Mouse (Mus musculus) midbrain, embryonic 10.5 days (tissue): ENCODE data around the gene Kif26b. TPM values are rescaled to one million over a fixed set of nuclear protein-coding genes. Genes with fewer than 3 reads are reported as not detected.

Source experiments
- DNase-seq: peaks from one replicate; pipeline ENCODE4 v3.0.0-alpha.2; 2017; ENCODE audit warnings: low spot score
- H3K27ac ChIP-seq: fragments of 300-500 bp; sonication (generic); replicated peaks from 2 replicates; pipeline ENCODE4 v1.5.1; 2016; ENCODE audit warnings: mild to moderate bottlenecking
- H3K27me3 ChIP-seq: fragments of 300-500 bp; sonication (generic); 2 replicates; pipeline ENCODE4 v1.6.1; 2016; ENCODE audit warnings: low read depth, mild to moderate bottlenecking; ENCODE audit not compliant: poor library complexity, severe bottlenecking
- H3K36me3 ChIP-seq: fragments of 300-500 bp; sonication (generic); 2 replicates; pipeline ENCODE4 v1.6.1; 2016; ENCODE audit warnings: mild to moderate bottlenecking, moderate library complexity
- H3K4me1 ChIP-seq: fragments of 300-500 bp; sonication (generic); 2 replicates; pipeline ENCODE4 v1.6.1; 2016
- H3K4me3 ChIP-seq: fragments of 300-500 bp; sonication (generic); 2 replicates; pipeline ENCODE4 v1.5.1; 2016; ENCODE audit warnings: mild to moderate bottlenecking, moderate library complexity
- H3K9me3 ChIP-seq: fragments of 300-500 bp; sonication (generic); replicated peaks from 2 replicates; pipeline ENCODE4 v1.6.1; 2016; ENCODE audit warnings: mild to moderate bottlenecking
- WGBS: fragments of 180-500 bp; shearing (Covaris S2); methylation state at CpG from one replicate; pipeline ENCODE4 v1.1.7; 2016; 5-methylcytosine and 5-hydroxymethylcytosine counted together
- polyA plus RNA-seq: library from polyadenylated mRNA; unstranded; fragments of >200 nt; fragmentation: Nextera tagmentation; extraction: Ambion mirVana; gene quantifications from 2 replicates; pipeline ENCODE4 v1.2.1, GENCODE M21; 2016

Kif26b gene
- polyA plus RNA-seq, 1 experiment from 2014 or later = 3.3 TPM

DNA sequence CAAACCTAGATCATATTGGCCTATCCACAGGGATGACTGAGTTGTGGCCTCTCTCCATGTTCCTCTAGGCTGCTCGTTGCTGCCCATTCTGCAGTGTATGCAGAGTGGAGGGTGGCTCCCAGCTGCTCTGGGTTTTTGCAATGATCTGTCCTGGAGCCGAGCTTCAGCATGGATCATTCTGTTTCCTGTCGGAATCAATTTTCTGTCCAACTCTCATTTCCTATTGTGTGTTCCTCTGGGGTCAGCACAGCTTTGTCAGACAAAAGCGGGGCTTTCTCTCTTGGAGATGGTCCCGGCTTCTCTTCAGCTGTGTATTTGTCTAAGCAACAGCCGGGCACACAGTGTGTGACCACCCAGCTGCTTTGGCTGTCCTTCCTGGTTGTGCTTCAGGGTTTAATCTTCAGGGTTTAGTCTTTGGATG is 98.0 kb downstream of the Kif26b start:
- no peak for DNase-seq
- Histone ChIP-seq H3K9me3 (no peaks in the 10 kb centered on the region), H3K36me3 (no peaks in the 10 kb centered on the region), H3K27ac (peak overlapping the region; percentile 55), H3K4me3 (no peak overlapping the region), H3K27me3 (0 out of 2 replicates have a peak, but pooled peaks cover 4% of the 10 kb centered on the region), H3K4me1 (peaks cover 15% of the 10 kb centered on the region)
- 57% methylated on average over 6 of the region's 6 CpGs for WGBS

DNA sequence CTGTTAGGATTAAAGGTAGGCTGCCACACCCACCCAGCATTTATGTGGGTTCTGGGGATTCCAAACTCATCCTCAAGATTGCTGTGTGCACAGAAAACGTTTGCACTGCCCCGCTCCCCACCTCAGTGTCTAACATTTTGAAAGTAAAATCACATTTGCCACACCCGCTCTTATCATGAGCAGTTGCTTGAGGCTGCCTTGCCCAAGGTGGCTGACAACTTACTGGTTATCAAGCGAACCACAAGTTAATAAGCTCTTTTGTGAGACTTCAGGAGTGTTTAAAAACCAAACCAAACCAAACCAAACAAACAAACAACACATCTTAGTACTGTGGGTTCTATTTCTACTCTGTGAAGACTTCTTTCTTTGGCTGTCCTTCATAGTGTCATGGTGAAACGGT is 101.1 kb downstream of the Kif26b start:
- Histone ChIP-seq H3K27me3 (0 out of 2 replicates have a peak, but pooled peaks cover 4% of the 10 kb centered on the region), H3K9me3 (no peaks in the 10 kb centered on the region), H3K27ac (no peak overlapping the region), H3K36me3 (no peaks in the 10 kb centered on the region), H3K4me3 (no peak overlapping the region), H3K4me1 (peaks cover 26% of the 10 kb centered on the region)
- 88% methylated on average over 5 of the region's 5 CpGs for WGBS
- no peak for DNase-seq

DNA sequence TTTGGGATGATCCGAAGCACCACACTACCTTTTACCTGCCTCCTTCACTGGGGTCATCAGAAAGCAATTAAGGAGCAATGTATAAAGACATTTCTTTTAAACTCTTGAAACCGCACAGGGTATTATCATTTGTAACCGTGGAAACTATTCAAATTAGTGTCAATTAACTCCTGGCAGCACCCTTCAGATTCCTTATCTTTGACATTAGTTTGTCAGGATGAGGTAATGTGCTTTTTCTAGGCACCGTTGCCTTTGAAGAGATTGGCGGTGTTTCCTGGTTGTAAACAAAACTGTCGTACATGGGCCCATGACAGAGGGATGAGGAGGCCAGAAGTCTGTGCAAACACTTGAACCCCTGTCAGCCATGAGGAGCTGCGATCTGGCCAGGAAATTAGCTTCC is 102.9 kb downstream of the Kif26b start:
- H3K4me3 ChIP-seq = no peak overlapping the region
- 0 out of 2 replicates have a peak, but pooled peaks cover 4% of the 10 kb centered on the region for H3K27me3 ChIP-seq
- no peak for DNase-seq
- H3K9me3 ChIP-seq = no peaks in the 10 kb centered on the region
- H3K4me1 ChIP-seq = peaks cover 20% of the 10 kb centered on the region
- H3K27ac ChIP-seq = no peak overlapping the region
- 82% methylated on average over 7 of the region's 7 CpGs for WGBS
- H3K36me3 ChIP-seq = no peaks in the 10 kb centered on the region

DNA sequence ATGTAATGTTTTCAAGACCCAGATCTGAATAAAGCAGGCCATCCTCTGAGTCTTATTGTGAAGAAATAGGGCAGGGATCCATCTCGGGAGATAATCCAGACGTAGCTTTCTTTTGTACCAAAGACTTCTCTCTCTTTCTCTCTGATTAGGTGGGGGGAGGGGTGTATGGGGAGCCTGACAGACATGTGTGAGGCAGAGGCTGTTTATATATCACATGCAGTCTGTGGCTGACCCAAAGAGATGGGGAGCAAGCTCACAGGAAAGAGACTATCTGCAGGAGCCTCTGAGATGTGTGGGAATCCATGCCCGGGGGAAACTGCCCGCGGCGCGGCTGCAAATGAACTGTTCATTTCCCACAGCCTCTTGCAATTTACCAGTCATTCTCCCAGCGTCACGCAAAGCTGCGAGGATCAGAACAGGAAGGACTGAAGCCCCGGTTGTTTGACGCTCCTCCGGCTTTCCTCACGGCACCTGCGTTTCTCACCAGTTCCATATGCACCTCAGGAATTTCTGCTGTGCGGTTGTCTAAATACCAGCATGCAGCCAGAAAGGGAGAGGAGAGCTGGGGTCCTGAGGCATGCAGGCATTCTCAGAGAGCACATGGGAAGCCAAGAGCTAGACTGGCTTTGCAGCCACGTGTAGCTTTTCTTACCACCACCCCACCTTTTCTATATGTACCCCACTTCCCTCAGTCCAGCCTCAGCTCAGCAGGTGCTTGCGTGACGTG is 105.6 kb downstream of the Kif26b start:
- WGBS = 69% methylated on average over 19 of the region's 19 CpGs
- peaks cover 24% of the 10 kb centered on the region for H3K4me1 ChIP-seq
- H3K27ac ChIP-seq = peak overlapping the region; percentile 15
- H3K9me3 ChIP-seq = no peaks in the 10 kb centered on the region
- DNase-seq = no peak
- no peaks in the 10 kb centered on the region for H3K36me3 ChIP-seq
- no peak overlapping the region for H3K4me3 ChIP-seq
- no peaks in the 10 kb centered on the region for H3K27me3 ChIP-seq

DNA sequence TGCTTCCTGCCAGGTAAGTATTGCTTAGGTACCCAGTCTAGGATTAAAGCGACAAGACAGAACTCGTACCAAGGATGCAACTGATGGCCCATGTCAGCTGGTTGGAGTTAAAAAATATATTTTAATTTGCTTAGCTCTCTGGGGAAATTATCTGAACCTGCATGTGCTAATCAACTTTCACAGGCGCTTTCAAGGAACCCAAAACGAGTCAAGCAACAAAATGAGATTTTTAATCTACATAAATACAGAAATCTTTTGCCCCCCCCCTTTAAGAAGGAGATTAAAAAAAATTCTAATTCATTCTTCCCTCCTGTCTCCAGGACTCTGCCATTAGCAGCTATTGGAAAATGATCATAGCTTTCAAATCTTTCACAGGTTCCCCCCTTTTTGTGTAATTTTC is 106.5 kb downstream of the Kif26b start:
- DNase-seq = no peak
- H3K9me3 ChIP-seq = no peaks in the 10 kb centered on the region
- H3K36me3 ChIP-seq = no peaks in the 10 kb centered on the region
- peaks cover 33% of the 10 kb centered on the region for H3K4me1 ChIP-seq
- H3K27ac ChIP-seq = no peak overlapping the region
- no peaks in the 10 kb centered on the region for H3K27me3 ChIP-seq
- H3K4me3 ChIP-seq = no peak overlapping the region
- WGBS = 88% methylated on average over 4 of the region's 4 CpGs

DNA sequence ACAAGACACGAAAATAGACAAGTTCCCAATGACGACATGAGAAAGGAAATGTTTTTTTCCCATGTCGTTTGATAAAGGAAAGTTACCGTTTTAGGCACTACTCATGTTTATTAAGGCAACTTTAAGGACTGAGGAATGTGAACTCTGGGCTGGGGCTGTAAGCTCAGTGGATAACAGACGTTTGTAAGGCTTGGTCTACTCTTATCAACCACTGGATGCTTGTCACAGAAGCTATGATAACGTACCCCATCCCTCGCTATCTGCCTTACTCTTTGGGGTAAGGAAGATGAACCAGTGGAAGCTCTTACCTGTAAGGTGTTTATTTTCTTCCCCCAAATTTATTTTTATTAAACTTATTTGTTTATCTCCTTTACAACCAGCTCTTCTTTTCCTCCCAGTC is 108.4 kb downstream of the Kif26b start:
- WGBS = 84% methylated on average over 7 of the region's 7 CpGs
- Histone ChIP-seq H3K27me3 (no peaks in the 10 kb centered on the region), H3K27ac (no peak overlapping the region), H3K4me1 (peaks cover 30% of the 10 kb centered on the region), H3K36me3 (no peaks in the 10 kb centered on the region), H3K4me3 (no peak overlapping the region), H3K9me3 (no peaks in the 10 kb centered on the region)
- DNase-seq = no peak

DNA sequence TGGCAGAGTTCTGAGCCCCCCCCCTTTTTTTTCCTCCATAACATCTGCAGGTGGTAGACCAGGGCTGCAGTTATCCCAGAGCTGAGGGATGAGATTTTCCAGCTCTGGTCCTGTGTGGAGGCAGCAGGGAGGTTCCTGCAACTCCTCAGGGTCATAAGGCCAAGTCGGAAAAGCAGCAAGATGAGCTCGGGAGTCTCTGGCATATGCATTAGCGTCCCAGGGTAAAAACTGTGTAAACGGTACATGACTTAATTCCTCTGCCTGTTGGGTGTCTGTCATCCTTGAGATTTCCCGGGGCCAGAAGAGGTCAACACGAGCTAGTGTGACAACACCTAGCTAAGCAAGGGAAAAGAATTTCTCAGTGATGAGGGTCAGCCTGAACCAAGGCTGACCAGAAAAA is 111.0 kb downstream of the Kif26b start:
- H3K9me3 ChIP-seq = no peaks in the 10 kb centered on the region
- no peak overlapping the region for H3K4me3 ChIP-seq
- H3K4me1 ChIP-seq = peaks cover 22% of the 10 kb centered on the region
- H3K36me3 ChIP-seq = no peaks in the 10 kb centered on the region
- no peak overlapping the region for H3K27ac ChIP-seq
- H3K27me3 ChIP-seq = no peaks in the 10 kb centered on the region
- 64% methylated on average over 6 of the region's 6 CpGs for WGBS
- DNase-seq = no peak

DNA sequence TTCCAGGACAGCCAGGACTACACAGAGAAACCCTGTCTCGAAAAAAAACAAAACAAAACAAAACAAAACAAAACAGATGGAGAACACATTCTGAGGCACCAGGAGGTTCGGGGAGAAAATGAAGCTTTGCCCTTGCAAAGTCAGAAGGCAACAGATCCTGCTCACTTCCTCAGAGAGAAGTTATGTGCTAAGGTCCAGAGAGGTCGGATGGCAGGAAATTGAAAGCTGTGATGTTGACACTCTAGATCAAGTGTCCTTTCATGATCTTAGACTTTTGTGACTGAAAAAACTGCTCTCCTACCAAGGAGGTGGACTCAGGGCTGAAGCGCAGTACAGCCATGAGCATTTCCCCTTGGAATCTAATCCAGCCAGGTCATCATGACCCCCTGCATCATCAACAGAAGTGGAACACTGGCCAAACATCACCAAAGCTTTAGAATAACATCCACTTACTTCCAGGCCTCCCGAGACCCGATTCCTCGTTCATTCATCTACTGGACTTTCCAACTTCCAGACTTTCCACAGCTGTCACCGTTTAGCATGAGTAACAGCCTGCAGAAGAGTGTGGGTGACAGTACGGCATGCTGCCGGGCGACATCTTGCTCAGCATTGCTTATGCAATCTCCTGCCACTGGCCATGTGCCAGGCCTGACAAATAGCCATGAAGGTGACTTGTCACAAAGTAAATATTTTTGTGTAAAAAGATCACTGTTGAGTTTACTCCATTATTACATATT is 112.0 kb downstream of the Kif26b start:
- no peak overlapping the region for H3K27ac ChIP-seq
- WGBS = 76% methylated on average over 11 of the region's 11 CpGs
- H3K4me3 ChIP-seq = no peak overlapping the region
- H3K36me3 ChIP-seq = no peaks in the 10 kb centered on the region
- H3K4me1 ChIP-seq = peaks cover 21% of the 10 kb centered on the region
- no peaks in the 10 kb centered on the region for H3K27me3 ChIP-seq
- no peak for DNase-seq
- no peaks in the 10 kb centered on the region for H3K9me3 ChIP-seq

DNA sequence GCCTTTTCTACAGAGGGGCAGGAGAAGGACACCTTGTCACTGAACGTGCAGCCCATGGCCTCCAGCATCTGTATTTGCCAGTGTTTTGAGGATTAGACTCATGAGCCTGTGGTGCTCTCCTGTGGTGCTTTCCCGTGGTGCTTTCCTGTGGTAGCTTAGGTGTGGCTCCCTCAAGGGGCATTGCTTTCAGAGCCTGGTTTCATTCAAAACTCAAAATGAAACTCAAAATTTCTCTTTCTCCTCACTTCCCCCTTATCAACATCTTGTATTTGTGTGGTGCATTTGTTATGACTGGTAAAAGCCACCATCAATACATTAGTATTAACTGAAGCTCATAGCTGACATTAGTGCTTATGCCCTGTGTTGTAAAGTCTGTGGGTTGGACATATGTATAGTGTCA is 112.9 kb downstream of the Kif26b start:
- no peak overlapping the region for H3K27ac ChIP-seq
- no peaks in the 10 kb centered on the region for H3K36me3 ChIP-seq
- H3K27me3 ChIP-seq = no peaks in the 10 kb centered on the region
- WGBS = 66% methylated on average over 2 of the region's 2 CpGs
- H3K4me1 ChIP-seq = peaks cover 21% of the 10 kb centered on the region
- H3K4me3 ChIP-seq = no peak overlapping the region
- DNase-seq = no peak
- H3K9me3 ChIP-seq = no peaks in the 10 kb centered on the region

DNA sequence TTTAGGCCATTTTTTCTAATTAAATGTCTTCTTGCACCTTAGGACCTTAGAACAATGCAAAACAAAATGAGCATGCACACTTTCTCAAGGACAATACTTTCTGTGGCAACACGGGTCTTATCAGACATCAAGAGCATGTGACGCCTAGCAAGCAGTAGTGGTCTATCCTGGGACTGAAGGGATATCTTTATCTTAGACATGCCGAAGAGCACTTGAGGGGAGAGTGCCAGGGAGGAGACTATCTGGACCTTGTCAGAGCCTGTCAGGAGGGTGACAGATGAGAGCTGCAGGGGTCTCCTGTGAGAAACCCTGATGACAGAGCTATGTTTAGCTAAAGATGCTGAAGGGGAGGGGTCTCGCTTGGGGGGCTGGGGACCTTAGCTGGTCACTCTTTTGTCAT is 116.0 kb downstream of the Kif26b start:
- Histone ChIP-seq H3K36me3 (no peaks in the 10 kb centered on the region), H3K4me3 (no peak overlapping the region)
- 84% methylated on average over 4 of the region's 4 CpGs for WGBS

DNA sequence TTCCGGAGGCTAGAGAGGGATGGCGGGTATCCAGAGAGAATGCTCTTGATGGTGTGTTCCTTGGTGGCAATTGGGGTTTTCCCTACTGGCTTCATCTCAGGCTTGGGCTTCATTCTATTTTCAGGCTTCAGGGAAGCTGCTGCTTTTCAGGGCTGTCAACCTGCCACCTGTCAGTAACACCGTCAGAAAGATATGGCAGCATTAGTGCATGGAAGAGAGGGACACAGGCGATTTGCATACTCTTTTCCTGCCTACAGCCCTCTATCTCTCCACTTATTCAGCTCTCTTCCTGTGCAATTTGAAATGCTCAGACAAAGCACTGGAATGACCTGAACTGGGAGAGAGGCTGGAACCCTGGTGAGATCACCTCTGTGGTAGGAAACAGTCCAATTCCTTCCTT is 117.7 kb downstream of the Kif26b start:
- Histone ChIP-seq H3K4me3 (no peak overlapping the region), H3K9me3 (no peaks in the 10 kb centered on the region), H3K27ac (no peak overlapping the region), H3K36me3 (no peaks in the 10 kb centered on the region), H3K27me3 (no peaks in the 10 kb centered on the region), H3K4me1 (no peaks in the 10 kb centered on the region)
- no peak for DNase-seq
- 86% methylated on average over 4 of the region's 4 CpGs for WGBS

More for the DNA sequence above, 116.0 kb downstream of the Kif26b start:
- H3K27me3 ChIP-seq = no peaks in the 10 kb centered on the region
- no peak overlapping the region for H3K27ac ChIP-seq
- no peaks in the 10 kb centered on the region for H3K9me3 ChIP-seq
- DNase-seq = no peak
- peaks cover 5% of the 10 kb centered on the region for H3K4me1 ChIP-seq

DNA sequence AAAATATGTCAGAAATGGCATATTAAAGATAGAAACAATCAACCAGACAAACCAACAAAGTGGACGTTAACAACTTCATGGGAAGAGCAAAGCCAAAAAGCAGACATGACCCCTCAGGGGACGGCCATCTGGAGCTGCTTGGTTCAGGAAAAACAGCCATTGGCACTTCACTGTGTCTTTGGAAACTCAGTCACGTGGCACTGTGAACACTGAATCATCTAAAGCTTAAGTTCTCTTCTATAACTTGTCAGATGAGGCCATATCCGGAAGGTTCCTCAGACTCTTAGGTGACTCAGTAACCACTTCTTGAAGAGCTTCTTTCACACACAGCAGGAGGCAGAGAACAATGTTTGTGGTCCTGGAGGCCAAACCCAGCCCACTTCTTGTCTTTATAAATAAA is 126.6 kb downstream of the Kif26b start:
- H3K27me3 ChIP-seq = no peaks in the 10 kb centered on the region
- no peaks in the 10 kb centered on the region for H3K9me3 ChIP-seq
- no peak overlapping the region for H3K27ac ChIP-seq
- 87% methylated on average over 4 of the region's 4 CpGs for WGBS
- H3K36me3 ChIP-seq = no peaks in the 10 kb centered on the region
- no peaks in the 10 kb centered on the region for H3K4me1 ChIP-seq
- no peak overlapping the region for H3K4me3 ChIP-seq
- DNase-seq = no peak

DNA sequence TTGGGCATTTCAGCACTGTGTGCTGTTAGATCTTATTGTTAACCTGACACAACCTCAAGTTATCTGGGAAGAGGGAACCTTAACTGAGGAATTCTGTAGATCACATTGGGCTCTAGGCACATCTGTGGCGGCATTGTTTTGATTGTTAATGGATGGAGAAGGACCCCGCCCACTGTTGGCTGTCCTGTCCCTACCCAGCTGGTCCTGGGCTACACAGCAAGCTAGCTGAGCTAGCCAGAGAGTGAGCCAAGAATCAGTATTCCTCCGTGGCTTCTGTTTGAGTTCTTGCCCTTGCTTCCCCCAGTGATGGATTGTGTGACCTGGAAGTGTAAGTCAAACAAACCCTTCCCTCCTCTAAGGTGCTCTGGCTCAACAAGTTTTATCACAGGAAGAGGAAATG is 132.1 kb downstream of the Kif26b start:
- WGBS = 74% methylated on average over 3 of the region's 3 CpGs
- H3K4me3 ChIP-seq = no peak overlapping the region
- no peaks in the 10 kb centered on the region for H3K36me3 ChIP-seq
- H3K27ac ChIP-seq = no peak overlapping the region
- H3K4me1 ChIP-seq = peaks cover 15% of the 10 kb centered on the region
- no peaks in the 10 kb centered on the region for H3K27me3 ChIP-seq
- H3K9me3 ChIP-seq = no peaks in the 10 kb centered on the region
- DNase-seq = no peak
